Mouse (Mus musculus): ENCODE data around the gene Efna3. TPM values are rescaled to one million over a fixed set of nuclear protein-coding genes. Genes with fewer than 3 reads are reported as not detected.

Gene Efna3
- polyA plus RNA-seq, 1 experiment from 2014 or later: 1.1 TPM

DNA sequence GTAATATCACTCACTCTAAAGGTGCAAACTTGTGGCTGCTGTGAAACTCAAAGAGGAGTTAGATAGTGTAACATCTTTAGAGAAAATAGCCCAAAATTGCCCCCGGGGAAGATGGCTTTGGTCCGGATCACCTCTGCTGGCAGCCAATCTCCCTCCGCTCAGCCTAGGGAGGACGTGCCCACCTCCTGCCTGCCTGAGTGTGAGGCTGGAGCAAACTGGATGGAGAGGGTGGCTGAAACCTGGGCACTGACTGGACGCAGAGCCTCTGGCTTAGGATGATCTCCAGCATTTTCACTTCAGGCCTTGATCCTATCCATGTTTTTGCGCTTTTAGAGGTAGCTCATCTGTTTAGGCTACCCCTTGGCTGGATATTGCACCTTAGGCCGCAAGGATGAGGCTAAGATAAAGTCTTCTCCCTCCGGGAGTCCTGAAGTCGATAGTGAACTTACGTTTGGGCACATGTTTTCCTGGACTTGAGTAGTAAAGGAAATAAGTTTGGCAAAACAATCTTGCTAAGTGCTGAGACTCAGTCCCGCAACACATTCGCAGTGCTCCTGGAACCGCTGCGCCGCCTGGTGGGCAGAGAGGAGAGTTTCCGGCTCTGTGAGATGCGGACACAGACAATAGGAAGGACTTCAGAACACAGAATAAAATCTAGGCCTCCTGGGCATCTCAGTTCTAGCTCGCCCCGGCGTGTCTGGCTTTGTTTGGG lies 41.0 kb downstream of the Efna3 start:
- WGBS: 13% methylated on average over 20 of the region's 20 CpGs
- no peak for ATAC-seq (ENCODE audit: insufficient number of reproducible peaks, insufficient read depth, low FRiP score, low read depth)
- peaks cover 22 to 36% of the 10 kb centered on the region in 2 experiments for H3K4me1 ChIP-seq (ENCODE audit: control insufficient read depth in 2 of 2, insufficient read depth in 2 of 2, low read length in 2 of 2)

DNA sequence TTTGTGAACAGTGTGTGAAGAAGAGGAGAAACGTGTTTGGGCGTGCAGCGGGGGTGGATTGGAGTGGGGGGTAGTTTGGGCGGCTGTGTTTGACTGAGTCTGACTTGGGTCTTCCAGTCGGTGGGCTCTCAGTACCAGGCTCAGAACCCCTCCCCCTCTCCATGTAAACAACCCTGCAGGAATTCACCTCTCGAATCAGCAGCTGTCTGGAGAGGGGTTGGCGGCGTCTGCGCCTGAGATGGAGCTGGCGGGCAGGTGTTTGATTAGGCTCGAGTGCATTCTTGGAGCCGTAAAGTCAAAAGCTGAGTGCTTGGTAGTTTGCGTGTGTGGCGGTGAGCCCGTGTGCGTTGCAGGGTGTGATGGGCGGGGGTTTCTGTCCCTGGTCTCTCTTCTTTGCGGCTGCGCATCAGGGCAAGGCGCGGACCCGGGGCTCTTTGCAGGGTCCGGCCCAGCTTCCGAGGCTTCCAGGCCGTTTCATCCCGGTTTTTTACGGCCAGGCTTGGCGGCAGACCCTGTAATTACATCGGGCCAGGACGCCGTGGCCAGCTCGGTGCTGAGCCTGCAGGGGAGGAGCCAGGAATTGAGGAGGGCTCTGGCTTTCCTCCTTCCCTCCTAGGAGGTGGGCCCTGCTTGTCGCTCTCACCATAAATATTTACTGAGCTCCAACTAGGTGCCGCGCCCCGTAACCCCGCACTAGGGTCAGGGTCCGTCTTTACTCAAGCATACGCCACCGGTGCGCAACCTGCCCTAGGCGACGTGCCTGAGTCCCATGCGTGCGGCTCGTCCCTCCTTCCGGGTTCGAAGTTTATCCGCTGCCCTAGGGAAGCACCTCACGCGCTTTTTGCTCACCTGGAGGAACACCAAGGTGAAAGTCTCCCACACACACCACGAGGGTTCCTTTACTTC lies 41.9 kb downstream of the Efna3 start, which contains the start of gene Efna1:
Gene Efna1, minus strand, starts transcription at position 537 of the 906 bp plus-strand sequence.
- Histone ChIP-seq H3K4me3 (ENCODE audit: control insufficient read depth in 1 of 2, insufficient read depth in 1 of 2, low read depth in 1 of 2, low read length in 2 of 2) (peak within 1 kb of the TSS; percentile 63 to 65), H3K9me3 (ENCODE audit: control insufficient read depth, low read length) (no peaks in the 10 kb centered on the region), H3K9ac (ENCODE audit: low read length) (peak within 1 kb of the TSS; percentile 86), H3K4me2 (ENCODE audit: low read length) (peak within 1 kb of the TSS; percentile 97), H3K36me3 (ENCODE audit: control insufficient read depth, insufficient read depth, low read length) (peaks cover 5% of the 10 kb centered on the region), H3K4me1 (ENCODE audit: control insufficient read depth in 2 of 2, insufficient read depth in 2 of 2, low read length in 2 of 2) (peaks cover 24 to 39% of the 10 kb centered on the region in 2 experiments), H3K27ac (replicated peaks in 1 of 2; ENCODE audit: control insufficient read depth in 1 of 2, insufficient read depth in 1 of 2, low read depth in 2 of 2, low read length in 2 of 2) (peak within 1 kb of the TSS in 1 of 2 experiments; percentile 87; a peak in 2 of 4 replicates), H3K27me3 (ENCODE audit: control insufficient read depth, insufficient read depth, low read length) (no peaks in the 10 kb centered on the region)
- under 1% methylated on average over 52 of the region's 52 CpGs for WGBS
- 0 out of 2 replicates have a peak, but pooled peaks have one; percentile 8 for ATAC-seq (ENCODE audit: insufficient number of reproducible peaks, insufficient read depth, low FRiP score, low read depth)

More for the DNA sequence above, 41.0 kb downstream of the Efna3 start:
- Histone ChIP-seq H3K9ac (ENCODE audit: low read length) (peak overlapping the region; percentile 86), H3K36me3 (ENCODE audit: control insufficient read depth, insufficient read depth, low read length) (no peaks in the 10 kb centered on the region), H3K27me3 (ENCODE audit: control insufficient read depth, insufficient read depth, low read length) (no peaks in the 10 kb centered on the region), H3K4me2 (ENCODE audit: low read length) (peak overlapping the region; percentile 97), H3K9me3 (ENCODE audit: control insufficient read depth, low read length) (no peaks in the 10 kb centered on the region), H3K4me3 (ENCODE audit: control insufficient read depth in 1 of 2, insufficient read depth in 1 of 2, low read depth in 1 of 2, low read length in 2 of 2) (peak overlapping the region; percentile 63 to 65; a peak in 3 of 4 replicates), H3K27ac (replicated peaks in 1 of 2; ENCODE audit: control insufficient read depth in 1 of 2, insufficient read depth in 1 of 2, low read depth in 2 of 2, low read length in 2 of 2) (0 out of 4 replicates have a peak overlapping the region, but pooled peaks of 1 of the 2 experiments have one; percentile 61)

DNA sequence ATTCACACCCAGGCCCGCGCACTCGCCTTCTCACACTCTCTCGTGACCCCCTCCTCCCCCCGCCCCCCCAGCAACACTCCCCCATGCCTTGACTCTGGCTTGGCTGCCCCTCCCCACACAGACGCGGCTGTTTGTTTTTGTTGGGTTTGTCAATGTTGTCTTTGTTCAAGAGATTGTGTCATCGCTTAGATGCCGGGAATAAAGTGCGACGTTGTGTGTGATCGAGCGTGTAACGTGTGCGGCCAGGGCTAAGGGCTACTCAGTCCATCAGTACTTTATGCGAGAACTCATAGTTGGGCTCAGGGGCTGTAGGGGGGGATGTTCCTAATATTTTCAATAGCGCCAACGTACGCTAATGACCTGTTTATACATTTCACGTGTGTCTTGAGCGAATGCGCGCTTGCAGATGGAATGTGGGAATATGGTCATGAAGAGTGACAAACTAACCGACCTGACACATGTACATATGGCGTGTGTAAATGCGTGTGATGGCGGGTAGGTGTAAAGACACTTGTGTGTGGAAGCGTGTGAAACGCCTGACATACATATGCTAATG lies 42.6 kb downstream of the Efna3 start:
- no peaks in the 10 kb centered on the region for H3K27me3 ChIP-seq (ENCODE audit: control insufficient read depth, insufficient read depth, low read length)
- 0 out of 2 replicates have a peak, but pooled peaks have one; percentile 3 for ATAC-seq (ENCODE audit: insufficient number of reproducible peaks, insufficient read depth, low FRiP score, low read depth)
- under 1% methylated on average over 29 of the region's 29 CpGs for WGBS
- H3K4me3 ChIP-seq (ENCODE audit: control insufficient read depth in 1 of 2, insufficient read depth in 1 of 2, low read depth in 1 of 2, low read length in 2 of 2): peak overlapping the region; percentile 63 to 65
- peak overlapping the region; percentile 97 for H3K4me2 ChIP-seq (ENCODE audit: low read length)
- H3K9ac ChIP-seq (ENCODE audit: low read length): peak overlapping the region; percentile 86
- peaks cover 24 to 39% of the 10 kb centered on the region in 2 experiments for H3K4me1 ChIP-seq (ENCODE audit: control insufficient read depth in 2 of 2, insufficient read depth in 2 of 2, low read length in 2 of 2)
- H3K36me3 ChIP-seq (ENCODE audit: control insufficient read depth, insufficient read depth, low read length): peaks cover 12% of the 10 kb centered on the region
- H3K27ac ChIP-seq (replicated peaks in 1 of 2; ENCODE audit: control insufficient read depth in 1 of 2, insufficient read depth in 1 of 2, low read depth in 2 of 2, low read length in 2 of 2): peak overlapping the region; percentile 74 to 87
- no peaks in the 10 kb centered on the region for H3K9me3 ChIP-seq (ENCODE audit: control insufficient read depth, low read length)

DNA sequence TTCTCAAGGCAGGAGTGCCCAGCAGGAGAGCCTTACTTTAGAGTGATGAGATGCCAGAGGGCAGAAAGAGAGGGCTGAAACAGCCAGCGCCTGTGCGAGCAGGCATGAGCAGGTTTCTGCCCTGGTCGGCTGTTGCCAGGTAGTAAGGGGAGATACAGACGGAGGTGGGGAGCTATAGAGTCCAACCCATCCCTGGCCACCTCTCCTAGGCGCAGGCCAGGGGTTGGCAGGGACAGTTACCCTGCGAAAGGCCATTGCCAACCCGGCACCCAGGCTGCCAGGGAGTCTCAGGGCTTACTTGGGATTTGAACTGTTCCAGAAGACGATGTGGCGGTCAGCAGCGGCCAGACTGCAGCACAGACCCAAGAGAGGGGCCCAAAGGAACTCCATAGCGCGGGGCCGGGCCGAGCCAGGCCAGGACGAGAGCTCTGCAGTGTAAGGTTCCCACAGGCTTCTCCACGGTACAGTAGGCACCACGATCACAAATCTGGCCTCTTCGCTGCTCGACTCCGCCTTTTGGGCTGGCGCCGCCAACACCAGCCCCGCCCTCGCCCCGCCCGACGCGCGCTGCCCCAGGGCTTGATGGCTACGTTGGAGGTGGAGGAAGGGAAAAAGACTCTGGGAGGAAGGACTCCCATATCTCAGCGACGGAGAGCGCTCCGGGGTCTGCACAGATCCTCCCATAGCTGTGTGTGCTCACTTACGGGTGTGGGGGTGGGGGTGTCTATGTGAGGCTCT lies 43.4 kb downstream of the Efna3 start:
- Histone ChIP-seq H3K27me3 (ENCODE audit: control insufficient read depth, insufficient read depth, low read length) (no peaks in the 10 kb centered on the region), H3K27ac (replicated peaks in 1 of 2; ENCODE audit: control insufficient read depth in 1 of 2, insufficient read depth in 1 of 2, low read depth in 2 of 2, low read length in 2 of 2) (peak overlapping the region; percentile 75 to 87), H3K4me1 (ENCODE audit: control insufficient read depth in 2 of 2, insufficient read depth in 2 of 2, low read length in 2 of 2) (peaks cover 24 to 39% of the 10 kb centered on the region in 2 experiments), H3K4me3 (ENCODE audit: control insufficient read depth in 1 of 2, insufficient read depth in 1 of 2, low read depth in 1 of 2, low read length in 2 of 2) (peak overlapping the region; percentile 63 to 65), H3K36me3 (ENCODE audit: control insufficient read depth, insufficient read depth, low read length) (peaks cover 17% of the 10 kb centered on the region), H3K4me2 (ENCODE audit: low read length) (peak overlapping the region; percentile 97), H3K9ac (ENCODE audit: low read length) (peak overlapping the region; percentile 86), H3K9me3 (ENCODE audit: control insufficient read depth, low read length) (no peaks in the 10 kb centered on the region)
- peak; percentile 74 for ATAC-seq (ENCODE audit: insufficient number of reproducible peaks, insufficient read depth, low FRiP score, low read depth)
- under 1% methylated on average over 35 of the region's 35 CpGs for WGBS

DNA sequence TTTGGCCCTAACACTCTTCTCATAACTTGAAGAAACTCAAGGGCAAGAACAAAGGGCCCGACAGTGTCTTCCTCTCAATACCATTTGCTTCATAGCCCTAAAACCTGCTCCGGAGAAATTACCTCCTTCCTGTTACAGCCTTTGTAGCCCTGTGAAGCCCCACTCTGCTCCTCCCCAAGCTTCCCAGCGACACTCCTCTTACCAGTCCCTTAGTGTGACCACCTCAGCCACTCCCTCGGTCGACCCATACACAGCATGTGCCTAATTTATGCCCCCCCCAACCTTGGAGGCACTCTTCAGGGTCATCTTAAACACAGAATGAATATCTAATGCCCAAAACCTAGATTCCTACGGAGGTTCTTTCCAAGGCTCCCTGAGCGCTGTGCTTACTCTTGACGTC lies 44.1 kb downstream of the Efna3 start:
- peak overlapping the region; percentile 63 to 65 for H3K4me3 ChIP-seq (ENCODE audit: control insufficient read depth in 1 of 2, insufficient read depth in 1 of 2, low read depth in 1 of 2, low read length in 2 of 2)
- no peak for ATAC-seq (ENCODE audit: insufficient number of reproducible peaks, insufficient read depth, low FRiP score, low read depth)
- H3K9me3 ChIP-seq (ENCODE audit: control insufficient read depth, low read length): no peaks in the 10 kb centered on the region
- H3K36me3 ChIP-seq (ENCODE audit: control insufficient read depth, insufficient read depth, low read length): peaks cover 17% of the 10 kb centered on the region
- H3K4me2 ChIP-seq (ENCODE audit: low read length): peak overlapping the region; percentile 97
- peaks cover 24 to 39% of the 10 kb centered on the region in 2 experiments for H3K4me1 ChIP-seq (ENCODE audit: control insufficient read depth in 2 of 2, insufficient read depth in 2 of 2, low read length in 2 of 2)
- H3K27me3 ChIP-seq (ENCODE audit: control insufficient read depth, insufficient read depth, low read length): no peaks in the 10 kb centered on the region
- WGBS: 15% methylated on average over 8 of the region's 8 CpGs
- H3K9ac ChIP-seq (ENCODE audit: low read length): peak overlapping the region; percentile 86
- peak overlapping the region; percentile 75 to 87 for H3K27ac ChIP-seq (replicated peaks in 1 of 2; ENCODE audit: control insufficient read depth in 1 of 2, insufficient read depth in 1 of 2, low read depth in 2 of 2, low read length in 2 of 2)

DNA sequence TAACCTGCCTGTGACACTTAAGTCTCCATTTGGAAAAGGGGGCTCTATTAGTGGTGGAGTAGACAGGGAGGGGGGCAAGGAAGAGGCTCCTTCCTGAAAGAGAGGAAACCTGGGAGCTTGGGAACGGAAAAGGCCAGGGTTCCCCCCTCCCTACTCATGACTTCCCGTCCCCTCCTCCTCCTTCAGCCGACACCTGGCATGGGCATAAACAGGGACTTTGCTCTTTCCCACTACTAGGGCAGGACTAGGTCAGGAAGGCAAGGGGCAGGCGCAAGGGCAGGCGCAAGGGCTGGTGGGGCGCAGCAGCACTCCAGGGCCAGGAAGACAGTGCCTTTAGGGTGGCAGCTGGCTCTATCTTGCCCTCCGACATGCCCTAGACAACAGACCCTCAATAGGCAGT lies 44.7 kb downstream of the Efna3 start:
- Histone ChIP-seq H3K9ac (ENCODE audit: low read length) (peak overlapping the region; percentile 86), H3K9me3 (ENCODE audit: control insufficient read depth, low read length) (no peaks in the 10 kb centered on the region), H3K4me3 (ENCODE audit: control insufficient read depth in 1 of 2, insufficient read depth in 1 of 2, low read depth in 1 of 2, low read length in 2 of 2) (peak overlapping the region; percentile 63 to 65), H3K4me2 (ENCODE audit: low read length) (peak overlapping the region; percentile 97), H3K27ac (replicated peaks in 1 of 2; ENCODE audit: control insufficient read depth in 1 of 2, insufficient read depth in 1 of 2, low read depth in 2 of 2, low read length in 2 of 2) (peak overlapping the region; percentile 75 to 87), H3K27me3 (ENCODE audit: control insufficient read depth, insufficient read depth, low read length) (no peaks in the 10 kb centered on the region), H3K4me1 (ENCODE audit: control insufficient read depth in 2 of 2, insufficient read depth in 2 of 2, low read length in 2 of 2) (peaks cover 24 to 39% of the 10 kb centered on the region in 2 experiments), H3K36me3 (ENCODE audit: control insufficient read depth, insufficient read depth, low read length) (peaks cover 22% of the 10 kb centered on the region)
- WGBS: 40% methylated on average over 7 of the region's 7 CpGs
- ATAC-seq (ENCODE audit: insufficient number of reproducible peaks, insufficient read depth, low FRiP score, low read depth): peak; percentile 18
